Mouse (Mus musculus) ES-Bruce4 (cell line): Measurements from ENCODE around the gene Slc25a16. TPM values are rescaled to one million over a fixed set of nuclear protein-coding genes. Genes with fewer than 3 reads are reported as not detected.

Experiments
- H3K27ac ChIP-seq: 2 replicates; pipeline ENCODE4 v1.5.1; 2012; ENCODE audit warnings: low read length, inconsistent platforms; ENCODE audit not compliant: insufficient read depth
- H3K27me3 ChIP-seq: 2 replicates; pipeline ENCODE4 v1.6.1; 2012; ENCODE audit warnings: mild to moderate bottlenecking, low read length, inconsistent platforms; ENCODE audit not compliant: control insufficient read depth, poor library complexity, insufficient read depth, severe bottlenecking
- H3K36me3 ChIP-seq: 2 replicates; pipeline ENCODE4 v1.6.1; 2012; ENCODE audit warnings: inconsistent platforms, mild to moderate bottlenecking, low read length, moderate library complexity; ENCODE audit not compliant: control insufficient read depth, poor library complexity, insufficient read depth, severe bottlenecking
- H3K4me1 ChIP-seq: one replicate; pipeline ENCODE4 v1.8.1; 2011; ENCODE audit warnings: low read length; ENCODE audit not compliant: control insufficient read depth, insufficient read depth
- H3K4me3 ChIP-seq: 2 replicates; pipeline ENCODE4 v1.5.1; 2011; ENCODE audit warnings: low read depth, mild to moderate bottlenecking, low read length
- H3K9ac ChIP-seq: 2 replicates; pipeline ENCODE4 v1.6.1; 2012; ENCODE audit warnings: low read depth, mild to moderate bottlenecking, inconsistent platforms; ENCODE audit not compliant: poor library complexity, severe bottlenecking
- H3K9me3 ChIP-seq: replicated peaks from 2 replicates; pipeline ENCODE4 v1.6.1; 2012; ENCODE audit warnings: mild to moderate bottlenecking, low read length, inconsistent platforms; ENCODE audit not compliant: control insufficient read depth, poor library complexity, insufficient read depth, severe bottlenecking
- CTCF ChIP-seq: IDR thresholded peaks from one replicate; pipeline ENCODE4 v1.8.1; 2011; ENCODE audit warnings: low read depth, low read length
- EP300 ChIP-seq: IDR thresholded peaks from 2 replicates; pipeline ENCODE4 v1.6.1; 2011; ENCODE audit warnings: low read depth, low read length; ENCODE audit not compliant: insufficient read depth
- POLR2A ChIP-seq: IDR thresholded peaks from one replicate; pipeline ENCODE4 v1.8.1; 2011; ENCODE audit warnings: low read length; ENCODE audit not compliant: insufficient read depth
- polyA plus RNA-seq: library from polyadenylated mRNA; stranded (reverse); fragments of >200 nt; gene quantifications from 2 replicates; pipeline ENCODE4 v1.2.4, GENCODE M21; 2011; ENCODE audit warnings: low read depth; ENCODE audit not compliant: missing spikeins, insufficient read depth, insufficient read length

Slc25a16 gene
- polyA plus RNA-seq, 1 experiment = 11.6 TPM

GRCm38 (mm10) chr10:62911120-62911519, 9.3 kb upstream of the Slc25a16 start:
- Histone ChIP-seq H3K4me3 (no peak overlapping the region), H3K9me3 (no peaks in the 10 kb centered on the region), H3K36me3 (no peaks in the 10 kb centered on the region), H3K27me3 (no peaks in the 10 kb centered on the region), H3K9ac (no peak overlapping the region), H3K4me1 (no peaks in the 10 kb centered on the region), H3K27ac (no peak overlapping the region)
- TF ChIP-seq CTCF (no peak), EP300 (no peak), POLR2A (no peak)

DNA sequence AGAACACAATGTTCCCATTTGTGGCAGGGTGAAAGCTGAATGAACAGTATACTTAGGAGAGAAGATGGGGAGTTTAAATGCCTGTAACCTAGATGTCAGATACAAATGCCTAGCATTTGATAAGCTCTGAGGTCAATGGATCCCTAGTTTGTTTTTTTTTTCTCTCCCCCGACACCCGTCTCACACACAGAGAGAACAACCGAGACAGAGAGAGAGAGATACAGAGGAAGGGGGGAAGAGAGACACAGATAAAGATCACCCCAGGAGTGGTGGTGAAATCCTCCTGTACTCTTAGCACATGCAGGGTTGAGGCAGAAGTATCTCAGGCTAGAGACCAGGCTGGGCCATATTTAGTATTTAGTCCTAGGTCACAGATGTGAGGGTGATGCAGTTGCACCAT, 1.4 kb upstream of the Slc25a16 start:
- Histone ChIP-seq H3K27ac (no peak overlapping the region), H3K36me3 (no peaks in the 10 kb centered on the region), H3K27me3 (no peaks in the 10 kb centered on the region), H3K4me3 (no peak overlapping the region), H3K4me1 (no peaks in the 10 kb centered on the region), H3K9ac (no peak overlapping the region), H3K9me3 (no peaks in the 10 kb centered on the region)
- TF ChIP-seq POLR2A (no peak), CTCF (no peak), EP300 (no peak)

DNA sequence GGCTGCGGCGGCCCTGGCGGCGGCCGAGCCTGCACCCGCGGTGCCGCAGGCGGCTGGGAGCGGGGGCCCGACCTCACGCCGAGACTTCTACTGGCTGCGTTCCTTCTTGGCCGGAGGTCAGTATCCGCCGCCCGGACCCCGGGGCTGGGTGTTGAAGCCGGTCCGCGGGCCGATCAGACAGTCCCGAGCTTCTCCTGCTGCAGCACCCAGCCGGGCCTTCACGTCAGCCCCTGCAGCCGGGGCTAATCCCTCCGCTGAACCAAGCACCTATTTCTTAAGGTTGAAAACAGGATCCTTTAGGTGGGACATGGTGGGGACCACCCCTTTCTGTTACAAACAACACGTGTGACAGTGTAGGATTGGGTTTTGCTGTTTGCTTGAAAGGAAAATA, 328 bp downstream of the Slc25a16 start:
- no peaks in the 10 kb centered on the region for H3K36me3 ChIP-seq
- no peak overlapping the region for H3K27ac ChIP-seq
- H3K4me3 ChIP-seq = peak overlapping the region; percentile 97
- H3K27me3 ChIP-seq = no peaks in the 10 kb centered on the region
- peak overlapping the region; percentile 76 for H3K9ac ChIP-seq
- TF ChIP-seq EP300 (no peak), CTCF (no peak), POLR2A (no peak)
- H3K9me3 ChIP-seq = no peaks in the 10 kb centered on the region
- H3K4me1 ChIP-seq = no peaks in the 10 kb centered on the region

- no peaks in the 10 kb centered on the region for H3K27me3 ChIP-seq
- H3K27ac ChIP-seq = no peak overlapping the region
- no peaks in the 10 kb centered on the region for H3K9me3 ChIP-seq
- H3K4me3 ChIP-seq = no peak overlapping the region
- TF ChIP-seq POLR2A = no peak
- no peak for TF ChIP-seq EP300
- no peak for TF ChIP-seq CTCF
- H3K36me3 ChIP-seq = peaks cover 3% of the 10 kb centered on the region; the same call in 1 of the 2 replicates
- H3K9ac ChIP-seq = no peak overlapping the region
- no peaks in the 10 kb centered on the region for H3K4me1 ChIP-seq
Measured at GRCm38 (mm10) chr10:62924096-62924635, 3.7 kb downstream of the Slc25a16 start.

DNA sequence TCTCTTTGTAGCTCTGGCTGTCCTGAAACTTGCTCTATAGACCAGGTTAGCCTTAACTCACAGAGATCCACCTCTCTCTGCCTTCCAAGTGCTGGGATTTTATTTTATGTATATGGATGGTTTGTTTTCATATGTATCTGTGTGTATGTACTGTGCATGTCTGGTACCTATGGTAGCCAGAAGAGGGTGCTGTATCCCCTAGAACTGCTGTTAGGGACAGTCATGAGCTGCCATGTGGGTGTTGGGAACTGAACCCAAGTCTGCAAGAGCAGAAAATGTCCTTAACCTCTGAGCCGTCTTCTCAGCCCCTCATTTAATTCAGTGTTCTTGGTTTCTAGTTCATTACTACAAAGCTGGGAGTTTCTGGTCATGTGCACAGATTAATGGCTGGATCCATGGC, 11.9 kb downstream of the Slc25a16 start:
- peaks cover 8% of the 10 kb centered on the region for H3K36me3 ChIP-seq

DNA sequence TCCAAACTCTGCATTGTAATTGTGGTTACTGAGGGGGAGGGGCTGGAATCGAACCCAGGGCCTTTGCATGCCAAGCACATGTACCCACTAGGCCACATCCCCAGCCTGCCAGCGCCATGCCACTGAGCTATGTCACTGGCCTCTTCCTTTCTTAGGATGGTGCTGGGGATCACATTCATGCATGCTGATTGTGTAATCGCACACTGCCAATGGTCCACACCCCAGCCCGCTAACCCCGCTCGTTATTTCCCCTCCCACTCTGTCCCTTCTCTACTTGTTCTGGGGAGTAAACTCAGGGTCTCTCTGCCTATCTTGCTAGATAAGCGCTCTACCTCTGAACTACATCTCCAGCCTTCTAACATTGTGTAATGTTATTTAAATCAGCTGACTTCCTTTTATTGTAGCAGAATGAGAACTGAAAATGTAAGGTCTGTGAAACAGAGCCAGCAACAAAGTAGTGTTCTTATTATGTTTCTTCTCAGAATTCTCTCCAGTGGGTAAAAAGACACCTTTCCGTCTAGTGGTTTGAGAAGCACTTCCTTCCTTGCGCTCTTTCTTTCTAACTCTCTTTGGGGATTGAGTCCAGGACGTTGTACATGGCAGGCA, 24.6 kb downstream of the Slc25a16 start:
- H3K9me3 ChIP-seq = no peaks in the 10 kb centered on the region
- H3K9ac ChIP-seq = no peak overlapping the region
- H3K36me3 ChIP-seq = peaks cover 5% of the 10 kb centered on the region; the same call in 1 of the 2 replicates
- no peak for TF ChIP-seq EP300
- TF ChIP-seq POLR2A = no peak
- H3K4me3 ChIP-seq = no peak overlapping the region
- no peaks in the 10 kb centered on the region for H3K27me3 ChIP-seq
- no peak overlapping the region for H3K27ac ChIP-seq
- H3K4me1 ChIP-seq = peaks cover 2% of the 10 kb centered on the region

More for the DNA sequence above, 11.9 kb downstream of the Slc25a16 start:
- TF ChIP-seq CTCF (no peak), EP300 (no peak), POLR2A (no peak)
- Histone ChIP-seq H3K4me3 (no peak overlapping the region), H3K27ac (no peak overlapping the region), H3K9ac (no peak overlapping the region), H3K4me1 (no peaks in the 10 kb centered on the region), H3K9me3 (no peaks in the 10 kb centered on the region), H3K27me3 (no peaks in the 10 kb centered on the region)
